Mouse (Mus musculus) liver, adult 2 months (tissue): Measurements from ENCODE around the gene Dpep3.

Experiments used
- CTCF ChIP-seq: fragments of 200-500 bp; IDR thresholded peaks from 2 replicates; pipeline ENCODE4 v1.5.1; 2011; ENCODE audit warnings: low read depth, low read length, control low read depth
- POLR2A ChIP-seq: fragments of 200-500 bp; IDR thresholded peaks from 2 replicates; pipeline ENCODE4 v1.6.1; 2011; ENCODE audit warnings: low read length, control low read depth; ENCODE audit not compliant: insufficient read depth; ENCODE audit errors: extremely low read depth

DNA sequence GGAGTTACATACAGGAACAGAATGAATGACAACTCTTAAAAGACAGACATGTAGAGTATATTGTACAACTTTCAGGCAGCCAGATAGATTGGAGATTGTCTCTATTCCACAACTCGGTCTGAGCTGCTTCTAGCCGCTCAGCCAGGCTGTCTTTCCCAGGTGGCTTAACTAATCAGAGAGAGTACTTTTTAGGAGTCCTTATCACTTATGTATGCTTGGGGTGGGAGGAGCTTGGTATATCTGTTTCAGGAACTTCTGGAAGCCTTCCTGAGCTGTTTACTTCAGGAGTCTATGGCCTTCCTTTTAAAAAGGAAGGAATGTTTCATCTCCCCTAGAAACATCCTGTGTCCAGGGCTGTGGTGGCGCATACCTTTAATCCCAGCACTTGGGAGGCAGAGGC is 38.8 kb upstream of the Dpep3 start:
- TF ChIP-seq CTCF, result no peak
- TF ChIP-seq POLR2A, result no peak
